Mouse (Mus musculus) heart, adult 2 months (tissue): ENCODE measurements around the gene Pdgfc. TPM values are rescaled to one million over a fixed set of nuclear protein-coding genes. Genes with fewer than 3 reads are reported as not detected.

Source experiments
- DNase-seq, 2 experiments: peaks; one replicate each; pipeline ENCODE4 v3.0.0; 2021
- H3K27ac ChIP-seq: fragments of 200-600 bp; 2 replicates; pipeline ENCODE4 v1.8.1; 2022
- H3K27me3 ChIP-seq: fragments of 200-500 bp; 2 replicates; pipeline ENCODE4 v1.6.1; 2012; ENCODE audit warnings: mild to moderate bottlenecking, low read length, inconsistent platforms, mixed read lengths; ENCODE audit not compliant: control insufficient read depth, insufficient read depth
- H3K36me3 ChIP-seq: fragments of 200-500 bp; 2 replicates; pipeline ENCODE4 v1.6.1; 2012; ENCODE audit warnings: low read length, inconsistent platforms; ENCODE audit not compliant: control insufficient read depth, insufficient read depth
- H3K4me1 ChIP-seq: fragments of 200-500 bp; 2 replicates; pipeline ENCODE4 v1.6.1; 2011; ENCODE audit warnings: low read length; ENCODE audit not compliant: control insufficient read depth, insufficient read depth
- H3K4me3 ChIP-seq: fragments of 200-600 bp; 2 replicates; pipeline ENCODE4 v1.8.1; 2022
- H3K79me2 ChIP-seq: fragments of 200-500 bp; replicated peaks from 2 replicates; pipeline ENCODE4 v1.6.1; 2012; ENCODE audit warnings: mild to moderate bottlenecking, inconsistent platforms, low read length, moderate library complexity, mixed read lengths; ENCODE audit not compliant: control insufficient read depth, insufficient read depth
- H3K9ac ChIP-seq: fragments of 200-500 bp; 2 replicates; pipeline ENCODE4 v1.6.1; 2012; ENCODE audit warnings: low read depth, mild to moderate bottlenecking, control low read depth, inconsistent platforms, low read length, mixed read lengths
- CTCF ChIP-seq: fragments of 200-600 bp; IDR thresholded peaks from 2 replicates; pipeline ENCODE4 v1.8.1; 2022; ENCODE audit warnings: antibody characterized with exemption, mild to moderate bottlenecking, moderate library complexity
- EP300 ChIP-seq: fragments of 200-500 bp; IDR thresholded peaks from 2 replicates; pipeline ENCODE4 v1.6.1; 2011; ENCODE audit warnings: low read depth, low read length, control low read depth; ENCODE audit not compliant: insufficient read depth
- POLR2A ChIP-seq: fragments of 200-500 bp; IDR thresholded peaks from 2 replicates; pipeline ENCODE4 v1.6.1; 2011; ENCODE audit warnings: mild to moderate bottlenecking, low read depth, low read length, control low read depth; ENCODE audit not compliant: insufficient read depth
- WGBS: fragments of 180-500 bp; shearing (Covaris S2); methylation state at CpG from one replicate; pipeline ENCODE4 v1.1.7; 2018; 5-methylcytosine and 5-hydroxymethylcytosine counted together
- intact Hi-C: fragments of 180-260 bp; cut with DNase I; formaldehyde crosslinking; loops from one replicate; pipeline ENCODE4 v1.15.1; 2025
- polyA plus RNA-seq: library from polyadenylated mRNA; depleted of rRNA; stranded (reverse); fragments of >200 nt; gene quantifications from 2 replicates; pipeline ENCODE4 v1.2.3, GENCODE M21; 2012
- total RNA-seq, 2 experiments: library from RNA; stranded (reverse); gene quantifications; 2 replicates each; pipeline ENCODE4 v1.2.3; 2021

Gene Pdgfc
- total and polyA plus RNA-seq, 3 experiments, result 1.5 to 3.0 (median 2.8) TPM

- intact Hi-C loops, result loop anchor here (10.0 kb wide), 1 partner anchor 75 kb away; no protein-coding TSS in a partner anchor
- TF ChIP-seq CTCF, result no peak
- no peak for TF ChIP-seq EP300
- no peak for TF ChIP-seq POLR2A
- 77% methylated on average over 3 of the region's 3 CpGs for WGBS
Measured at GRCm38 (mm10) chr3:81029909-81030308, 6.3 kb upstream of the Pdgfc start.

GRCm38 (mm10) chr3:81030311-81030710 lies 5.9 kb upstream of the Pdgfc start:
- Histone ChIP-seq H3K27ac (no peak overlapping the region), H3K4me1 (no peaks in the 10 kb centered on the region), H3K4me3 (no peak overlapping the region), H3K27me3 (no peaks in the 10 kb centered on the region), H3K36me3 (no peaks in the 10 kb centered on the region), H3K79me2 (no peaks in the 10 kb centered on the region), H3K9ac (no peak overlapping the region)
- TF ChIP-seq EP300 (no peak), CTCF (no peak), POLR2A (no peak)
- no peak for DNase-seq
- 83% methylated on average over 2 of the region's 2 CpGs for WGBS
- intact Hi-C loops, result loop anchor here (10.0 kb wide), 1 partner anchor 76 kb away; no protein-coding TSS in a partner anchor

More at GRCm38 (mm10) chr3:81029909-81030308, 6.3 kb upstream of the Pdgfc start:
- Histone ChIP-seq H3K27ac (no peak overlapping the region), H3K79me2 (no peaks in the 10 kb centered on the region), H3K4me3 (no peak overlapping the region), H3K36me3 (no peaks in the 10 kb centered on the region), H3K27me3 (no peaks in the 10 kb centered on the region), H3K9ac (no peak overlapping the region), H3K4me1 (no peaks in the 10 kb centered on the region)
- no peak for DNase-seq

GRCm38 (mm10) chr3:81032014-81032413 lies 4.2 kb upstream of the Pdgfc start:
- no peaks in the 10 kb centered on the region for H3K36me3 ChIP-seq
- peaks cover 3% of the 10 kb centered on the region for H3K27me3 ChIP-seq
- intact Hi-C loops, result loop anchor here (10.0 kb wide), 1 partner anchor 77 kb away; no protein-coding TSS in a partner anchor
- no peak overlapping the region for H3K4me3 ChIP-seq
- no peak overlapping the region for H3K27ac ChIP-seq
- no peak for DNase-seq
- H3K79me2 ChIP-seq, result no peaks in the 10 kb centered on the region
- no peaks in the 10 kb centered on the region for H3K4me1 ChIP-seq
- H3K9ac ChIP-seq, result no peak overlapping the region
- WGBS, result 48% methylated on average over 4 of the region's 4 CpGs
- no peak for TF ChIP-seq CTCF
- TF ChIP-seq EP300, result no peak
- TF ChIP-seq POLR2A, result no peak

GRCm38 (mm10) chr3:81034336-81035102 lies 1.7 kb upstream of the Pdgfc start:
- Histone ChIP-seq H3K4me1 (no peaks in the 10 kb centered on the region), H3K27me3 (peaks cover 3% of the 10 kb centered on the region), H3K4me3 (no peak overlapping the region), H3K27ac (no peak overlapping the region), H3K79me2 (no peaks in the 10 kb centered on the region), H3K9ac (no peak overlapping the region), H3K36me3 (no peaks in the 10 kb centered on the region)
- TF ChIP-seq EP300 (no peak), POLR2A (no peak), CTCF (no peak)
- intact Hi-C loops, result loop anchor here (10.0 kb wide), 1 partner anchor 80 kb away; no protein-coding TSS in a partner anchor
- DNase-seq, result no peak
- WGBS, result 82% methylated on average over 6 of the region's 6 CpGs

GRCm38 (mm10) chr3:81036554-81037311 lies 517 bp downstream of the Pdgfc start:
- DNase-seq, result peak; percentile 70 to 72
- H3K27me3 ChIP-seq, result peaks cover 3% of the 10 kb centered on the region
- H3K36me3 ChIP-seq, result no peaks in the 10 kb centered on the region
- peak overlapping the region; percentile 69 for H3K4me3 ChIP-seq
- peak overlapping the region; percentile 45; the same call in 1 of the 2 replicates for H3K27ac ChIP-seq
- no peak for TF ChIP-seq EP300
- no peak for TF ChIP-seq POLR2A
- no peak for TF ChIP-seq CTCF
- 2% methylated on average over 53 of the region's 68 CpGs for WGBS
- H3K4me1 ChIP-seq, result no peaks in the 10 kb centered on the region
- H3K9ac ChIP-seq, result peak overlapping the region; percentile 68
- intact Hi-C loops, result loop anchor here (10.0 kb wide), 1 partner anchor 82 kb away; no protein-coding TSS in a partner anchor
- H3K79me2 ChIP-seq, result no peaks in the 10 kb centered on the region
